Mouse (Mus musculus) hindbrain, embryonic 11.5 days (tissue): ENCODE results near the gene Fam124a. TPM values are rescaled to one million over a fixed set of nuclear protein-coding genes. Genes with fewer than 3 reads are reported as not detected.

Experiments
- ATAC-seq: fragments of 200-750 bp; cut with Nextera tagmentation; 2 replicates; pipeline ENCODE4 v1.8.0; 2017; ENCODE audit warnings: mild to moderate bottlenecking, moderate TSS enrichment, moderate library complexity; ENCODE audit not compliant: low FRiP score
- DNase-seq: peaks from one replicate; pipeline ENCODE4 v3.0.0-alpha.2; 2015; ENCODE audit warnings: low spot score
- H3K27ac ChIP-seq: fragments of 300-500 bp; sonication (generic); 2 replicates; pipeline ENCODE4 v1.5.1; 2014; ENCODE audit warnings: mild to moderate bottlenecking, low read depth, low read length
- H3K27me3 ChIP-seq: fragments of 300-500 bp; sonication (generic); 2 replicates; pipeline ENCODE4 v1.6.1; 2014; ENCODE audit warnings: mild to moderate bottlenecking, low read length, moderate library complexity, mixed read lengths; ENCODE audit not compliant: control insufficient read depth, insufficient read depth
- H3K36me3 ChIP-seq: fragments of 300-500 bp; sonication (generic); 2 replicates; pipeline ENCODE4 v1.6.1; 2014; ENCODE audit warnings: mild to moderate bottlenecking, low read length, moderate library complexity, mixed read lengths; ENCODE audit not compliant: control insufficient read depth, insufficient read depth
- H3K4me1 ChIP-seq: fragments of 300-500 bp; sonication (generic); replicated peaks from 2 replicates; pipeline ENCODE4 v1.6.1; 2014; ENCODE audit warnings: low read length, mixed read lengths; ENCODE audit not compliant: control insufficient read depth, insufficient read depth
- H3K4me2 ChIP-seq: fragments of 300-500 bp; sonication (generic); replicated peaks from 2 replicates; pipeline ENCODE4 v1.6.1; 2014; ENCODE audit warnings: mild to moderate bottlenecking, low read depth, low read length
- H3K4me3 ChIP-seq: fragments of 300-500 bp; sonication (generic); 2 replicates; pipeline ENCODE4 v1.5.1; 2014; ENCODE audit warnings: low read depth, low read length
- H3K9ac ChIP-seq: fragments of 300-500 bp; sonication (generic); 2 replicates; pipeline ENCODE4 v1.6.1; 2014; ENCODE audit warnings: low read depth, low read length
- H3K9me3 ChIP-seq: fragments of 300-500 bp; sonication (generic); 2 replicates; pipeline ENCODE4 v1.6.1; 2016; ENCODE audit warnings: low read length; ENCODE audit not compliant: control insufficient read depth
- whole genome bisulfite sequencing: fragments of 180-500 bp; shearing (Covaris S2); extraction: QIAGEN DNeasy Blood & Tissue Kit; methylation state at CpG from one replicate; pipeline ENCODE4 v1.1.7; 2014; 5-methylcytosine and 5-hydroxymethylcytosine counted together
- polyA plus RNA-seq: library from polyadenylated mRNA; unstranded; fragments of >200 nt; fragmentation: Nextera tagmentation; extraction: Ambion mirVana; gene quantifications from 2 replicates; pipeline ENCODE4 v1.2.1, GENCODE M21; 2014

Fam124a gene
- polyA plus RNA-seq, 1 experiment from 2014 or later = 4.0 TPM

DNA sequence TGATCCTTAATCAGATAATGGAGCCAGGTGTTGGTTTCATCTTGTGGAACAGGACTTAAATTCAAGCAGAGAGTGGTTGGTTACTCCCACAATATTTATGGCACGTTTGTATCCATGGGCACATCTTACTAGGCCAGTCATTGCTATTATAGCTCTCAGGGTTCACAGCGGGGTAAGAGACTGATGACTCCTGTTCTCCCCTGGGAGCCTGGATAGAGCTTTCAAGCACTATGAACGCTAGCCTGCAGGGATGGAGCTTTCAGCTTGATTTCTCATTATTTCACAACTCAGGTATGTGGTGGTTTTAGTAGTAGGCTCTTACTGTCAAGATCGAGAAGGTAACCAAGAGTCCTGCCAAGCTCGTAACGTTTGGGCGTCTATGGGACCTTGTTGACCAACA is 100.5 kb downstream of the Fam124a start:
- Histone ChIP-seq H3K27me3 (no peaks in the 10 kb centered on the region), H3K9me3 (no peaks in the 10 kb centered on the region), H3K9ac (no peak overlapping the region), H3K4me2 (no peak overlapping the region), H3K27ac (no peak overlapping the region), H3K4me3 (no peak overlapping the region), H3K4me1 (no peaks in the 10 kb centered on the region), H3K36me3 (no peaks in the 10 kb centered on the region)
- ATAC-seq (no peak), DNase-seq (no peak)
- WGBS = 86% methylated on average over 7 of the region's 7 CpGs

DNA sequence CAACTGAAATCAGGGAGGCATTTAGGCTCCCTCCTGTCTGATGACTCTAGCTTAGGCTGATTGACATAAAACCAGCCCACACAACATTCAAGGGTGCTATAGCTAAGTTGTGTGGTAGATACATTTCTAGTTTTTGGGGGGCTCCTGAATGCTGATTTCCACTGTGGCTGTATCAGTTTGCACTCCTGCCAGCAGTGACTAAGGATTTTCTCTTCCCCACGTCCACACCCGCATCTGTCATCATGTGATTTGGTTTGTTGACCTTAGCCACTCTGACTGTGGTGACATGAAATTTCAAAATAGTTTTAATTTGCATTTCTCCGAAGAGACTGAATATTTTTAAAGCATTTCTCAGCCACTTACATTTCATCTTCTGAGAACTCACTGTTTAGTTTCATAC is 101.9 kb downstream of the Fam124a start:
- H3K27me3 ChIP-seq = no peaks in the 10 kb centered on the region
- no peaks in the 10 kb centered on the region for H3K9me3 ChIP-seq
- no peak overlapping the region for H3K27ac ChIP-seq
- no peak for ATAC-seq
- H3K4me1 ChIP-seq = no peaks in the 10 kb centered on the region
- no peak overlapping the region for H3K4me3 ChIP-seq
- WGBS = 79% methylated on average over 3 of the region's 3 CpGs
- no peak for DNase-seq
- no peak overlapping the region for H3K4me2 ChIP-seq
- no peaks in the 10 kb centered on the region for H3K36me3 ChIP-seq
- H3K9ac ChIP-seq = no peak overlapping the region

Other genes with a start within 250 kb of the Fam124a start
- gene Gucy1b2, start 99.4 kb upstream of the Fam124a start, polyA plus RNA-seq = 0.14 and 0.18 TPM in 2 replicates
- 0.17 TPM in 1 of 2 replicates, not detected in the other for gene Gm4131, start 11.2 kb downstream of the Fam124a start, polyA plus RNA-seq
- not detected in 2 replicates for gene Serpine3, start 107.9 kb downstream of the Fam124a start, polyA plus RNA-seq
- gene Ints6, start 205.4 kb downstream of the Fam124a start, polyA plus RNA-seq = 24.5 and 24.8 TPM in 2 replicates